Mouse (Mus musculus) myocyte (in vitro differentiated cells): ENCODE measurements around the gene Qrich2. TPM values are rescaled to one million over a fixed set of nuclear protein-coding genes. Genes with fewer than 3 reads are reported as not detected.

ENCODE experiments used
- H3K27me3 ChIP-seq: one replicate; pipeline ENCODE4 v1.6.1; 2011; ENCODE audit not compliant: control insufficient read depth, insufficient read depth, insufficient read length
- H3K36me3 ChIP-seq: one replicate; pipeline ENCODE4 v1.6.1; 2011; ENCODE audit not compliant: control insufficient read depth, insufficient read depth
- H3K4me2 ChIP-seq: one replicate; pipeline ENCODE4 v1.6.1; 2011; ENCODE audit warnings: low read depth, control low read depth
- H3K4me3 ChIP-seq: one replicate; pipeline ENCODE4 v1.5.1; 2011; ENCODE audit warnings: mild to moderate bottlenecking, control low read depth, moderate library complexity
- H3K79me2 ChIP-seq: one replicate; pipeline ENCODE4 v1.6.1; 2011; ENCODE audit not compliant: control insufficient read depth, insufficient read depth
- H3ac ChIP-seq: one replicate; pipeline ENCODE4 v1.6.1; 2011; ENCODE audit not compliant: control insufficient read depth, insufficient read length
- CEBPB ChIP-seq: IDR thresholded peaks from 2 replicates; pipeline ENCODE4 v1.6.1; 2011; ENCODE audit warnings: mild to moderate bottlenecking, moderate library complexity; ENCODE audit not compliant: poor library complexity, insufficient read depth, severe bottlenecking
- E2F4 ChIP-seq: IDR thresholded peaks from one replicate; pipeline ENCODE4 v1.6.1; 2011; ENCODE audit warnings: mild to moderate bottlenecking, control low read depth, moderate library complexity; ENCODE audit not compliant: insufficient read depth
- MAX ChIP-seq: IDR thresholded peaks from one replicate; pipeline ENCODE4 v1.6.1; 2011; ENCODE audit warnings: low read depth, mild to moderate bottlenecking, control low read depth
- MYOD1 ChIP-seq, 3 experiments: IDR thresholded peaks; one replicate each; pipeline ENCODE4 v1.6.1; 2011; ENCODE audit warnings: control low read depth in 2 of 3, low read depth in 2 of 3, mild to moderate bottlenecking in 2 of 3, moderate library complexity in 1 of 3; ENCODE audit not compliant: insufficient read length in 2 of 3, control insufficient read depth in 1 of 3
- MYOG ChIP-seq, 3 experiments: IDR thresholded peaks; one replicate each; pipeline ENCODE4 v1.6.1; 2011; ENCODE audit warnings: control low read depth in 2 of 3, low read depth in 2 of 3, mild to moderate bottlenecking in 2 of 3; ENCODE audit not compliant: insufficient read length in 2 of 3, control insufficient read depth in 1 of 3, insufficient read depth in 1 of 3
- POLR2A ChIP-seq: IDR thresholded peaks from one replicate; pipeline ENCODE4 v1.6.1; 2011; ENCODE audit warnings: low read depth, mild to moderate bottlenecking, control low read depth, moderate library complexity; ENCODE audit not compliant: insufficient read length
- POLR2AphosphoS2 ChIP-seq: IDR thresholded peaks from one replicate; pipeline ENCODE4 v1.6.1; 2011; ENCODE audit warnings: low read depth, control low read depth; ENCODE audit not compliant: insufficient read length
- REST ChIP-seq: IDR thresholded peaks from one replicate; pipeline ENCODE4 v1.6.1; 2011; ENCODE audit warnings: mild to moderate bottlenecking, control low read depth, moderate library complexity; ENCODE audit not compliant: insufficient read depth, insufficient read length
- SRF ChIP-seq: IDR thresholded peaks from one replicate; pipeline ENCODE4 v1.6.1; 2011; ENCODE audit warnings: low read depth; ENCODE audit not compliant: control insufficient read depth, insufficient read length
- TCF12 ChIP-seq: IDR thresholded peaks from one replicate; pipeline ENCODE4 v1.6.1; 2011; ENCODE audit warnings: mild to moderate bottlenecking, control low read depth; ENCODE audit not compliant: poor library complexity, insufficient read depth, severe bottlenecking
- TCF3 ChIP-seq: IDR thresholded peaks from one replicate; pipeline ENCODE4 v1.6.1; 2011; ENCODE audit warnings: low read depth, control low read depth; ENCODE audit not compliant: insufficient read length
- USF1 ChIP-seq: IDR thresholded peaks from one replicate; pipeline ENCODE4 v1.6.1; 2011; ENCODE audit warnings: low read depth, mild to moderate bottlenecking, control low read depth, moderate library complexity
- polyA plus RNA-seq: library from polyadenylated mRNA; unstranded; fragments of >200 nt; fragmentation: generic; extraction: Trizol; gene quantifications from one replicate; pipeline ENCODE4 v1.2.1, GENCODE M21; 2012; ENCODE audit warnings: missing spikeins

Gene Qrich2
- polyA plus RNA-seq, 1 experiment, result not detected

- no peaks in the 10 kb centered on the region for H3K36me3 ChIP-seq
- H3K4me2 ChIP-seq, result no peak overlapping the region
- H3K27me3 ChIP-seq, result peaks cover 1% of the 10 kb centered on the region
- no peaks in the 10 kb centered on the region for H3K79me2 ChIP-seq
- TF ChIP-seq USF1 (no peak), MYOG (IDR thresholded peaks at IDR 0.05; ENCODE audit: control insufficient read depth in 1 of 3, insufficient read depth in 1 of 3, insufficient read length in 2 of 3, low read depth in 2 of 3) (no peak), TCF12 (no peak), E2F4 (no peak), MAX (no peak), CEBPB (no peak), MYOD1 (IDR thresholded peaks at IDR 0.05; ENCODE audit: control insufficient read depth in 1 of 3, insufficient read length in 2 of 3, low read depth in 2 of 3) (no peak), POLR2AphosphoS2 (no peak), POLR2A (no peak), TCF3 (no peak), SRF (no peak)
- H3K4me3 ChIP-seq, result no peak overlapping the region
- H3ac ChIP-seq, result no peak overlapping the region
Measured at GRCm38 (mm10) chr11:116463833-116464232, 2.2 kb downstream of the Qrich2 start.

GRCm38 (mm10) chr11:116463338-116463737, 2.7 kb downstream of the Qrich2 start:
- no peaks in the 10 kb centered on the region for H3K79me2 ChIP-seq
- no peak overlapping the region for H3K4me3 ChIP-seq
- H3K36me3 ChIP-seq, result no peaks in the 10 kb centered on the region
- TF ChIP-seq E2F4 (no peak), POLR2AphosphoS2 (no peak), REST (no peak), CEBPB (no peak), TCF3 (no peak), MYOD1 (IDR thresholded peaks at IDR 0.05; ENCODE audit: control insufficient read depth in 1 of 3, insufficient read length in 2 of 3, low read depth in 2 of 3) (no peak), MYOG (IDR thresholded peaks at IDR 0.05; ENCODE audit: control insufficient read depth in 1 of 3, insufficient read depth in 1 of 3, insufficient read length in 2 of 3, low read depth in 2 of 3) (no peak), MAX (no peak), SRF (no peak), TCF12 (no peak), POLR2A (no peak), USF1 (no peak)
- no peak overlapping the region for H3K4me2 ChIP-seq
- no peak overlapping the region for H3ac ChIP-seq
- H3K27me3 ChIP-seq, result peaks cover 6% of the 10 kb centered on the region

DNA sequence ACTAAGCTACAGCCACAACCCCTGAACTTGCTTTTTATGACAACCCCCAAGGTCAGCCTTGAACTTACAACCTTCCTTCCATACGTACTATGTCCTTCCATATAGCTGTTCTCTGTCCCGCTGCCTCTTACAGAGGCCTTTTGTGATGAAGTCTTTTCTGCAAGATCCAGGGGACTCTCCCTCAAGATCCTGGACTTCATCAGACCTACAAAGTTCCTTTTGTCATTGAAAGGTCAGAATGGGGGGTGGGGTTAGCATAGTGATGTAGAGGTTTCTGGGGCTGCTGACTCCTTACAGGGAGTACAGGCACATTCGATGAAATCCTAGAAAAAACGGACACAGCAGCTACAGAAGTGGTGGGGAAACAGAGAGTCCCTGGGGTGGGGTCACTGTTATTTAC, 6.3 kb downstream of the Qrich2 start:
- H3ac ChIP-seq, result no peak overlapping the region
- no peak overlapping the region for H3K4me2 ChIP-seq
- no peaks in the 10 kb centered on the region for H3K79me2 ChIP-seq
- H3K4me3 ChIP-seq, result no peak overlapping the region
- TF ChIP-seq POLR2AphosphoS2 (no peak), SRF (no peak), MYOD1 (IDR thresholded peaks at IDR 0.05; ENCODE audit: control insufficient read depth in 1 of 3, insufficient read length in 2 of 3, low read depth in 2 of 3) (no peak), REST (no peak), E2F4 (no peak), USF1 (no peak), POLR2A (no peak), TCF12 (no peak), TCF3 (no peak), CEBPB (no peak)
- H3K27me3 ChIP-seq, result peaks cover 22% of the 10 kb centered on the region
- H3K36me3 ChIP-seq, result no peaks in the 10 kb centered on the region

GRCm38 (mm10) chr11:116456234-116456633, 9.8 kb downstream of the Qrich2 start:
- Histone ChIP-seq H3ac (no peak overlapping the region), H3K4me2 (no peak overlapping the region), H3K36me3 (no peaks in the 10 kb centered on the region), H3K4me3 (no peak overlapping the region), H3K27me3 (peaks cover 30% of the 10 kb centered on the region), H3K79me2 (no peaks in the 10 kb centered on the region)
- no peak for TF ChIP-seq MYOG (IDR thresholded peaks at IDR 0.05; ENCODE audit: control insufficient read depth in 1 of 3, insufficient read depth in 1 of 3, insufficient read length in 2 of 3, low read depth in 2 of 3)
- TF ChIP-seq SRF, result no peak
- TF ChIP-seq USF1, result no peak
- no peak for TF ChIP-seq TCF12
- no peak for TF ChIP-seq CEBPB
- no peak for TF ChIP-seq REST
- TF ChIP-seq MYOD1 (IDR thresholded peaks at IDR 0.05; ENCODE audit: control insufficient read depth in 1 of 3, insufficient read length in 2 of 3, low read depth in 2 of 3), result no peak
- no peak for TF ChIP-seq TCF3
- no peak for TF ChIP-seq E2F4

DNA sequence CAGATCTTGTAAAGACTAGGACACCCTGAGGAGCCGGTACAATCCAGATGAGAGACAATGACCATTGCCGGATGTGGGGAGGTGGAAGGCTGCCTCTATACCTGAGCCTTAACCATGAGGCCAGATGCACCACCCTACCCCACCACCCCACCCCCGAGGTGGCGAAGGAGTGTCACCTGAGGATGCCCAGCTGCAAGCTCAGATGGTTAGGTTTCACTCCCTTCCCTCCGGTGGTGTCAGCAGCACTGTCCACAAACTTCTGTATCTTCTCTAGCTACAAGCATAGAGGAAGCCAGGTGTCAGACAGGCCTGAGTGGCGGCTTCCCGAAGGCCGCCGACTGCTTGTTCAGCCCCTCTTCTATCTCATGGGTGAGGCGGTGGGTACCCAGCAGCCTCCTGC, 12.2 kb downstream of the Qrich2 start:
- Histone ChIP-seq H3K36me3 (no peaks in the 10 kb centered on the region), H3K27me3 (peaks cover 29% of the 10 kb centered on the region), H3K4me3 (no peak overlapping the region), H3ac (no peak overlapping the region), H3K4me2 (no peak overlapping the region), H3K79me2 (no peaks in the 10 kb centered on the region)
- TF ChIP-seq TCF3 (no peak), MAX (no peak), SRF (no peak)
